Mouse (Mus musculus) kidney, postnatal 0 days (tissue): ENCODE measurements around the gene Tyk2. TPM values are rescaled to one million over a fixed set of nuclear protein-coding genes. Genes with fewer than 3 reads are reported as not detected.

ENCODE experiments used
- ATAC-seq: fragments of 200-750 bp; cut with Nextera tagmentation; replicated peaks from 2 replicates; pipeline ENCODE4 v1.8.0; 2017; ENCODE audit warnings: low read depth, moderate number of reproducible peaks, moderate TSS enrichment, moderate library complexity; ENCODE audit not compliant: low FRiP score
- DNase-seq: peaks from one replicate; pipeline ENCODE4 v3.0.0-alpha.2; 2016; ENCODE audit warnings: low spot score
- H3K27ac ChIP-seq: fragments of 300-500 bp; sonication (generic); 2 replicates; pipeline ENCODE4 v1.5.1; 2014; ENCODE audit warnings: mild to moderate bottlenecking
- H3K27me3 ChIP-seq: fragments of 300-500 bp; sonication (generic); 2 replicates; pipeline ENCODE4 v1.6.1; 2014; ENCODE audit warnings: low read length, mixed read lengths; ENCODE audit not compliant: insufficient read depth
- H3K36me3 ChIP-seq: fragments of 300-500 bp; sonication (generic); 2 replicates; pipeline ENCODE4 v1.6.1; 2014; ENCODE audit warnings: low read length, mixed read lengths; ENCODE audit not compliant: insufficient read depth
- H3K4me1 ChIP-seq: fragments of 300-500 bp; sonication (generic); replicated peaks from 2 replicates; pipeline ENCODE4 v1.6.1; 2014; ENCODE audit warnings: antibody characterized with exemption, low read length, mixed read lengths; ENCODE audit not compliant: insufficient read depth
- H3K4me2 ChIP-seq: fragments of 300-500 bp; sonication (generic); 2 replicates; pipeline ENCODE4 v1.6.1; 2014; ENCODE audit warnings: mild to moderate bottlenecking, low read length, moderate library complexity, mixed read lengths
- H3K4me3 ChIP-seq: fragments of 300-500 bp; sonication (generic); replicated peaks from 2 replicates; pipeline ENCODE4 v1.5.1; 2014; ENCODE audit warnings: low read depth, low read length
- H3K9ac ChIP-seq: fragments of 300-500 bp; sonication (generic); 2 replicates; pipeline ENCODE4 v1.6.1; 2014; ENCODE audit warnings: low read depth, low read length
- H3K9me3 ChIP-seq: fragments of 300-500 bp; sonication (generic); replicated peaks from 2 replicates; pipeline ENCODE4 v1.6.1; 2016; ENCODE audit warnings: low read length, inconsistent platforms, mixed read lengths
- CTCF ChIP-seq: IDR thresholded peaks from 2 replicates; pipeline ENCODE4 v1.5.1; 2016; ENCODE audit warnings: antibody characterized with exemption, low read depth, mild to moderate bottlenecking, moderate library complexity
- WGBS: fragments of 180-500 bp; shearing (Covaris S2); extraction: QIAGEN DNeasy Blood & Tissue Kit; methylation state at CpG from one replicate; pipeline ENCODE4 v1.1.7; 2014; 5-methylcytosine and 5-hydroxymethylcytosine counted together
- polyA plus RNA-seq: library from polyadenylated mRNA; unstranded; fragments of >200 nt; fragmentation: Nextera tagmentation; extraction: Ambion mirVana; gene quantifications from 2 replicates; pipeline ENCODE4 v1.2.1, GENCODE M21; 2015

Tyk2 gene
- polyA plus RNA-seq, 1 experiment from 2014 or later, result 8.6 TPM

- H3K4me1 ChIP-seq, result no peaks in the 10 kb centered on the region
- DNase-seq, result no peak
- no peak overlapping the region for H3K4me2 ChIP-seq
- no peak overlapping the region for H3K4me3 ChIP-seq
- 0 out of 2 replicates have a peak, but pooled peaks have one; percentile 15 for ATAC-seq
- no peak overlapping the region for H3K27ac ChIP-seq
- H3K36me3 ChIP-seq, result no peaks in the 10 kb centered on the region
- H3K27me3 ChIP-seq, result no peaks in the 10 kb centered on the region
- no peak overlapping the region for H3K9ac ChIP-seq
- TF ChIP-seq CTCF, result no peak
- H3K9me3 ChIP-seq, result no peaks in the 10 kb centered on the region
- WGBS, result 64% methylated on average over 5 of the region's 5 CpGs
Measured at GRCm38 (mm10) chr9:21105760-21106564, 25.1 kb downstream of the Tyk2 start.

- no peak for DNase-seq
- H3K4me2 ChIP-seq, result no peak overlapping the region
- TF ChIP-seq CTCF, result no peak
- H3K36me3 ChIP-seq, result no peaks in the 10 kb centered on the region
- no peaks in the 10 kb centered on the region for H3K4me1 ChIP-seq
- H3K27me3 ChIP-seq, result no peaks in the 10 kb centered on the region
- H3K9ac ChIP-seq, result no peak overlapping the region
- ATAC-seq, result no peak
- WGBS, result 88% methylated on average over 6 of the region's 6 CpGs
- H3K9me3 ChIP-seq, result no peaks in the 10 kb centered on the region
- no peak overlapping the region for H3K4me3 ChIP-seq
- H3K27ac ChIP-seq, result no peak overlapping the region
Measured at GRCm38 (mm10) chr9:21104814-21105213, 26.2 kb downstream of the Tyk2 start.

GRCm38 (mm10) chr9:21102076-21102475 lies 29.0 kb downstream of the Tyk2 start:
- no peak overlapping the region for H3K4me2 ChIP-seq
- 93% methylated on average over 2 of the region's 2 CpGs for WGBS
- ATAC-seq, result no peak

GRCm38 (mm10) chr9:21100447-21101161 lies 30.4 kb downstream of the Tyk2 start:
- H3K9ac ChIP-seq, result no peak overlapping the region
- H3K4me2 ChIP-seq, result no peak overlapping the region
- TF ChIP-seq CTCF, result no peak
- ATAC-seq, result no peak
- no peak overlapping the region for H3K27ac ChIP-seq
- H3K27me3 ChIP-seq, result no peaks in the 10 kb centered on the region
- no peaks in the 10 kb centered on the region for H3K36me3 ChIP-seq
- H3K9me3 ChIP-seq, result no peaks in the 10 kb centered on the region
- DNase-seq, result no peak
- no peak overlapping the region for H3K4me3 ChIP-seq
- WGBS, result 47% methylated on average over 15 of the region's 15 CpGs
- no peaks in the 10 kb centered on the region for H3K4me1 ChIP-seq

More at GRCm38 (mm10) chr9:21102076-21102475, 29.0 kb downstream of the Tyk2 start:
- no peaks in the 10 kb centered on the region for H3K27me3 ChIP-seq
- no peak for TF ChIP-seq CTCF
- DNase-seq, result no peak
- no peak overlapping the region for H3K9ac ChIP-seq
- H3K4me3 ChIP-seq, result no peak overlapping the region
- H3K36me3 ChIP-seq, result no peaks in the 10 kb centered on the region
- no peaks in the 10 kb centered on the region for H3K4me1 ChIP-seq
- no peak overlapping the region for H3K27ac ChIP-seq
- no peaks in the 10 kb centered on the region for H3K9me3 ChIP-seq

DNA sequence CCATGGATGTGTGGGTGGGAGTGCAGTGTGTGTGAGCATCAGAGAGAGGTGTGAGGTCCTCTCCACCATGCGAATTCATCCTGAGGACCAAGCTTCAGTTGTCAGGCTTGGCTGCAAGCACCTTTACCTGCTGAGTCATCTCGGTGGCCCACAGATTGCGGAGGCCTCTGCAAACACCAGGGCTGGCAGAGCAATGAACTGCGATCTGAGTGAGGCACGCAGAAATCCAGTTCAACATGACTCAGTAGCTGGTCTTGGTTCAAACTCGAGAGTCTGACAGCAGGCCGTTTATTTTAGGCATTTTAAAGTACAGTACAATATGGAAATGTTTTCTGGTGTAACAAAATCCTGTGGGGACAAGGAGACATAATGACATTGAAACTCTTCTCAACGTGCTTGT lies 33.2 kb downstream of the Tyk2 start:
- no peak overlapping the region for H3K4me2 ChIP-seq
- H3K9ac ChIP-seq, result no peak overlapping the region
- ATAC-seq (no peak), DNase-seq (no peak)
- no peaks in the 10 kb centered on the region for H3K36me3 ChIP-seq
- no peak overlapping the region for H3K27ac ChIP-seq
- H3K27me3 ChIP-seq, result no peaks in the 10 kb centered on the region
- no peaks in the 10 kb centered on the region for H3K4me1 ChIP-seq
- 75% methylated on average over 8 of the region's 8 CpGs for WGBS
- H3K4me3 ChIP-seq, result no peak overlapping the region
- no peak for TF ChIP-seq CTCF
- H3K9me3 ChIP-seq, result no peaks in the 10 kb centered on the region

DNA sequence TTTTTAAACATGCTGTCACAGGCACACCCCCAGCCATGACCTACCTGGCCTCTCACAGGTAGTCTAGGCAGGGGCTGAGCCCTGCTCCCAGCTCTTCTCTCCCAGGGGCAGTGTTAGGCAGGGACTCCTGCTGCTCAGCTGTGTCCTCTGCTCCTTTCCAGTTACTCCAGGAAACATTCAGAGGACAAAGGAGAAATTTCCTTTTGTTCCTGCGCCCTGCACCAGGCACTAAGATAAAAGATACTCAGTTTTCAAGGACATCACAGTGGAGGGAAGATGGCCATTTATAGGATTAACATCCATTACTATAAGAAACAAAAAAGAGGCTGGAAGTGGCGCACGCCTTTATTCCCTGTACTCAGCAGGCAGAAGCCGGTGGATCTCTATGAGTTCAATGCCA lies 35.1 kb downstream of the Tyk2 start:
- H3K4me1 ChIP-seq, result peaks cover under 1% of the 10 kb centered on the region; the same call in 1 of the 2 replicates
- no peak for TF ChIP-seq CTCF
- H3K9me3 ChIP-seq, result no peaks in the 10 kb centered on the region
- ATAC-seq, result no peak
- H3K27ac ChIP-seq, result no peak overlapping the region
- H3K27me3 ChIP-seq, result no peaks in the 10 kb centered on the region
- 97% methylated on average over 4 of the region's 4 CpGs for WGBS
- H3K9ac ChIP-seq, result no peak overlapping the region
- no peak for DNase-seq
- H3K4me2 ChIP-seq, result no peak overlapping the region
- H3K4me3 ChIP-seq, result no peak overlapping the region
- H3K36me3 ChIP-seq, result no peaks in the 10 kb centered on the region
